In genomic region chr2:178506056-178506455, GRCm38 (mm10) we compare ENCODE assay signal across 11 mouse cellular contexts.
DNase-seq lines count a peak whose midpoint lies in the region.
"Had no signal": no experiment of that assay in that cellular context is flagged by ENCODE, and none has a peak within 500 bp of the region (broad histone marks: within the 10 kb centered on the region; RNA-seq: fewer than 3 reads in every experiment).

No protein-coding gene starts in this region.

- 73% methylated on average over 12 of the region's 12 CpGs for WGBS in hindbrain, embryonic 10.5 days

- H3K9me3 ChIP-seq in hindbrain, embryonic 10.5 days = no peaks in the 10 kb centered on the region
- H3K9me3 ChIP-seq: midbrain, embryonic 13.5 days had no signal

- no peak overlapping the region for H3K4me3 ChIP-seq in hindbrain, embryonic 10.5 days
- H3K4me3 ChIP-seq: midbrain, embryonic 13.5 days had no signal

- no peaks in the 10 kb centered on the region for H3K36me3 ChIP-seq in hindbrain, embryonic 10.5 days
- H3K36me3 ChIP-seq: midbrain, embryonic 13.5 days had no signal

- no peaks in the 10 kb centered on the region for H3K27me3 ChIP-seq in hindbrain, embryonic 10.5 days (ENCODE audit: insufficient read depth, poor library complexity, severe bottlenecking)
- H3K27me3 ChIP-seq: midbrain, embryonic 13.5 days had no signal

- no peak overlapping the region for H3K27ac ChIP-seq in hindbrain, embryonic 10.5 days
- H3K27ac ChIP-seq: midbrain, embryonic 13.5 days had no signal

- H3K4me1 ChIP-seq in hindbrain, embryonic 10.5 days (replicated peaks) = no peaks in the 10 kb centered on the region

- peak; percentile 40 for DNase-seq in adrenal gland, postnatal 14 days
- DNase-seq in adrenal gland, adult 18-20 months (ENCODE audit: low spot score in 2 of 2) = no peak
- peak; percentile 70 for DNase-seq in T-cell, adult 2 months (ENCODE audit: low spot score)
- DNase-seq in lung, adult 18-20 months = peak; percentile 46 to 47
- peak; percentile 4 for DNase-seq in spleen, adult 12 weeks (ENCODE audit: low spot score)
- DNase-seq in testis, postnatal 14 days (ENCODE audit: low spot score) = no peak
- no peak for DNase-seq in hindbrain, embryonic 10.5 days (ENCODE audit: low spot score)
- no peak for DNase-seq in embryo, embryonic 9.5 days (ENCODE audit: extremely low spot score)
- DNase-seq: gastrocnemius, postnatal 25 days; kidney, postnatal 36 days had no signal

Comparison
In these comparisons a context has a peak if more than half of its experiments do, and no peak if none do; other contexts are left out.
1. DNase-seq: peak in adrenal gland, postnatal 14 days (single experiment), T-cell, adult 2 months (single experiment), lung, adult 18-20 months (2 of 2) and spleen, adult 12 weeks (single experiment); none in adrenal gland, adult 18-20 months (0 of 2), testis, postnatal 14 days (single experiment), hindbrain, embryonic 10.5 days (single experiment) and embryo, embryonic 9.5 days (single experiment).